Mouse (Mus musculus) c-Kit-negative CD71-positive TER-119-positive erythroid progenitor cells, embryonic 14.5 days (primary cell): ENCODE data around the gene Exosc9.

Experiments
- DNase-seq: peaks from one replicate; pipeline ENCODE4 v3.0.0-alpha.2; 2013; ENCODE audit warnings: low read depth, low spot score

Exosc9 gene

DNA sequence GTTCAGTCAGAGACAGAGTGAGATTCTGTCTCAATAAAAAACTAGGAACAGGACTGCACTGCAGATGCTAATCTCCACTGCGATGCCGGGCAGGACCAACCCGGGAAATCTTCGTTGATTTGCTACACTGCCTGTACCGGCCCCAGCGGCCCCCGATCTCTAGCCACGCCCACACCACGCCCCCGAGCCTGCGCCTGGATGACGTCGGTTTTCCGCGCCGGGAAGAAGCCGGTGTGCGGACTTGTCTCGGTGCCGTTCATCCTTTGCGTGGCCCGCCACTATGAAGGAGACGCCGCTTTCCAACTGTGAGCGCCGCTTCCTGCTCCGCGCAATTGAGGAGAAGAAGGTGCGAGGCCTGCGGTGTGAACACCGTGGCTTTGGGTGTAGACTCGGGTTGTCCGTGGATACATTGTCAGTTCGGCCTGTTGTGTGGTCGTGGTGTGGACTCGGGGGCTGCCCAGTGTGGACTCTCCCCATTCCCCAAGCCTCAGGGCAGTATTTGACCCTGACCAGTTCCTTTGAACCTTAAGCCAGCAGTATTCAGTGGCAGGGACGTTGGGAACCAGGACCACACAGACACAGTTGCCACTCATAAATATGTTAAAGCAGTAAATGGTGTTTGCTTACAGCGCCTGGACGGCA, at the start of gene Exosc9:
Gene Exosc9, plus strand, starts transcription at position 201 of the 642 bp plus-strand sequence.
- peak; percentile 67 for DNase-seq

DNA sequence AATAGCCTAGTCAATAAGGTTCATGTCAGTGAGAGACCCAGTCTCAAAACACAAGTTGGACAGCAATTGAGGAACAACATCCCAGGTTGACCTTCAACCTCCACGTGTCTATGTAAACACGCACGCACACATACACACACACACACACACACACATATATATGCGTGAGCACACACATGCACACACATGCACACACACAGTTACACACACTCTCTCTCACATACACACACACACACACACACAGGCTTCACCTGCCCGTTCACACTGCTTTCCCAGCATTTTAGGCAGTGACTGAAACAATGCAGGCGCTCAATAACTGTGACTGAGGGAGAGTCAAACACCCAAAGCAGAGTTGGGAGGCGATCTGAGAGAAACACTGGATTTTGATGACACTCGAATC, 47.1 kb upstream of the Exosc9 start:
- DNase-seq: no peak

DNA sequence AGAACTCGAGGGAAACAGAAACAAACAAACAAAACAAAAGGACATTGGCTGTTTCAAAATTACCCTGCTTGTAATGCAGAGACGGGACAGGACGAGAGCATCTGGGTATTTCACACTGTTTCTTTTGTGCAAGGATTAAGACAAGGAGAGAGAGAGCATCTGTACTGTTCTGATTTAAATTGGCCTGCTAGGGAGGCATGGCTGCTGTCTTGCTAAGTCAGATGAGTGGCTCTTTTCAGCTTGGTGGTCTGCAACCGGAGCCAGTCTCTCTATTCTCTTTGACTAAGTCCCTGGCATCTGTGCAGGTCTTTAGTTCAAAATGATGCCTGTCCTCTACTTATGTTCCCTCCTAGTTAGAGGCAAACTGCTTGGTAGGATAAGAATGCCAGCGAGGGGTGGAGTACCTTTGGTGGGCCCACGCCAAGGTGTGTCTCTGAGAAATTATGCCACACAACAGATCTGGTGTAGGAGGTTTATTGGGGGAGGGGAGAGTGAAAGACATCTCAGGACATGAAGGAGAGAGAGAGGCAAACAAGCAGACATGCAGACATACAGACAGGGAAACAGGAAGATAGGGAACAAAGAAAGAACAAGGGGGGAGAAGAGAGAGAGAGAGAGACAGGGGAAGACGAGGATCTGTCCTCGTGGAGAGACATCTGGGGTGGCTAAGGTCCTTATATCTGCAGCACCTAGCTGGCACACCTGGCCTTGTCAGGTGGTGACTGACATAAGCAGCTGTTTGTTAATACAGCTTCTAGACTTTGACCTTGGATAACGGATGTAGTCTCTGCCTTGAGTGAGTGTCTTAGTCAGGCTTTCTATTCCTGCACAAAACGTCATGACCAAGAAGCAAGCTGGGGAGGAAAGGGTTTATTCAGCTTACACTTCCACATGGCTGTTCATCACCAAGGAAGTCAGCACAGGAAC, 46.3 kb upstream of the Exosc9 start:
- no peak for DNase-seq

DNA sequence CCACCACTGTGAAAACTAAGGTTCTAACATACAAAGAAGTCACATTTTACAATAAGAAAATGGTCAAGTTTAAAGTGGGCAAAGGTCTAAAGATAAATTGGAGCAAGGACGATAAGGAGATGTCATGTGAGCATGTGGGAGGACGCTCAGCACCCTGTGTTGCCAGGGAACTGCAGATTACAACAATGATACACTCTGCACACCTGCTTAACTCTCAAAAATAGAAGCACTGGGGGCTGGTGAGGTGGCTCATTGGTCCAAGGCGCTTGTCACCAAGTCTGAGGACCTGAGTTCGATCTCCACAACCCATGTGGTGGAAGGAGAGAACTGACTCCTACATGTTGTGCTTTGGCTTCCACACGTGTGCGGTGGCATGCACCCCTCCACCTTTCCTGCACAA, 40.9 kb upstream of the Exosc9 start:
- DNase-seq: no peak

DNA sequence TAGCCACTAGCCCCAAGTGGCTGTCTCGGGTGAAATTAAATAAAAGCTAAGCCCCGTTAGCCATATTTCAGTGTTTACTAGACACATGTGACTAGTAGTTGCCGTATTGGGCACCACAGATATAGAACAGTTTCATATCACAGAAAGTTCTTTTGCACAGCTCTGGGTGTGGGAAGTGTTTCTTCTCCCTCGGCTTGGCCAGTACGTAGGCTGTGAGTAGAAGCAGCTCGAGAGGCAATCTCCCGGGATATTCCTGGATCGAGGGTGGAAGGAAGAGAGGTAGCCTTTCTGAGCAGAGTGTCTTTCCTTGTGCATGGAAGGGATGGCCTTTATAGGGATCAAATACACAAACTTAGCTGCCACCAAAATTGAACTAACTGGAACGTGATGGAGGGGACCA, 36.2 kb upstream of the Exosc9 start:
- DNase-seq: no peak

DNA sequence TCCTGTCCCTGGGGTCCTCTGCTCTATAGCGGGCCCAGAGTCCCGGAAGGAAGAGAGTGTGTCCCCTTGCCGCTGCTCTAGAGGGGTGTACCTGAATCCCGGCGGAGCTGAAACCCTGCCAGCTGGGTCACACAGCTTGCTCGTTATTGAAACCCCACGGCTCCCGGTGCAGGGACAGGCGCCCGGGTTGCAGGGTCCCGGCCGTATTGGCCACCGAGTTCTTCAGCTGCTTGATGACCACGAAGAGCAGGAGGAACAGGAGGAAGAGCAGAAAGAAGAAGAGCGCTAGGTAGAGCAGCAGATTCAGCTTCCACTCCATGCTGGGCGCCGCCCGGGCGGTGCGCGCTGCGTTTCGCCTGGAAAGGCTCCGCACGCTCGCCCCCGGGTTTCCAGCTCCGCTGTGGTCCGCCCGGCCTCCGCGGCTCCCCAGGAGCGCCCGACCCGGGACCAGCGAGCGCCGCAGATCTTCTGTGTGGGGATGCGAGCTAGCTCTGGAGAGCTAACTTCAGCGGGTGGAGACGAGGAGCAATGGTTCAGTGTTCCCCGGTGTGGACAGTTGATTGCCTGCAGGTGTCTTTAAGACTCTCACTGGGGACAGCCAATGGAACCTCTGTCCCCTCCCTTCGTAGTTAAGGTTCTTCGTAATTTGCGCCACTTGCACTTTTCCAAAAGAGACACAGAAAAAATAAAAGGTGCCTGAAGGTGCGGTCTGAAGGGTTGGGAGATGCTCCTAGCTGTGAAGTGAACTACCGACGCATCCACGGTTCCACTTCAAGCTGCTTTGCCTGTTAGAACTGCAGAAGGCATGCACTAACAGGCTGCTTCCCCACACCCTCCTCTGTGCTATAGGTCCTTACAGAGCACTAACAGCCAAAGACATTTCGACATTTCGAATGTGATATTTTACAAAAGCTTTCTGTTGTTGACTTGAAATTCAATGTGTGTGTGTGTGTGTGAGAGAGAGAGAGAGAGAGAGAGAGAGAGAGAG, 31.0 kb upstream of the Exosc9 start, which contains the start of gene Gm11549:
Gene Gm11549, minus strand, starts transcription at position 741 of the 988 bp plus-strand sequence.
- DNase-seq: no peak

DNA sequence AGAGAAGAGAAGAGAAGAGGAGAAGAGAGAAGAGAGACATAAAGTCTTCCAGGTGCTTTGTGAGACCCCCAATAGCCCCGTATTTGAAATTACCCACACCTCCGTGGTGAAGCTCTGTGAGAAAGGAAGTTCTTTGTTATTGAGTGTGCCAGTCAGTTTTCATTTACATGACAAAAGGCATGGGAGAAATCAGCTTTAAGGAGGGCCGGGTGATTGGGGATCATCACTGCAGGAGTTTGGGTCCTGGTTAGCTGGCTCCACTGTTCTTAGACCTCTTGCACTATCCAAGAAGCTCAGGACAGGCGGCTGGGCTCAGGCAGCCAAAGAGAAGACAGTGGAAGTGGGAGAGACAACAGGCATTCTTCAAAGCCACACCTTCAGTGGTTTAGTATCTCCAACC, 30.3 kb upstream of the Exosc9 start:
- DNase-seq: no peak

DNA sequence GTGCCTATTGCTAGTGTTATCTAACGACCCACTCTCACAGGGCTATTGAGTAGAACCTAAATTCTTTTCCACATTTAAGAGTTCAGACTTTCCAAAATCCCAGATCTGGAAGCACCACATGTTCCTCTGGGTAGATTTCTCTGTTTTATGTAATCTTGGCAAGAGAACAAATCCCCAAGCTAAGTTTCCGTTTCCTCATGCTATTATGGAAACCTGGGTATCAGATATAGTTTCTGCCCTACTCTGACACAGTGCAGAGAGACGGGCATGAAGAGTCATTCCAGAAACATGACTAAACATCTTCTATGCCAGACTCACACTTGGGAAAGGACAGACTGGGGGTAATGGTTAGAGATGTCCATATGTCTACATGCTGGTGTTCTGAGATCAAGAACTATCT, 27.9 kb upstream of the Exosc9 start:
- DNase-seq: no peak

DNA sequence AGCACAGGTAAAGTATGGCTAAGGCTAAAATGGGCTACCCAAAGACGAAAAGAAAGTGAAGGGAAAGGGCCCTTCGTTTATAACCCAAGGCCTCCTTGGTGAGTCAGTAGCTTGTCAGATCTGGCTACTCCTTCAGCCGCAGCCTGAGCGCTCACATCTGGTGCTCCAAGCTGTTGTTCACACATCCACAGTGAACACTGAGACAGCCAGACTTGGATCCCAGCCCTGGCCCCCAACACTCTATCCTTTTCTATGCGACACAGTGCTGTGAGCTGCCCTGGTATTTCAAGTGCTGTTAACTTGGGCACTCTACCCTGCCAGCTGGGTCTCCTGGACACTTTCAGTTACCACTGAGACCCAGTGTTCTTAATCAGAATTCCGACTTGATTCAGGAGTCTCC, 22.1 kb upstream of the Exosc9 start:
- DNase-seq: no peak

DNA sequence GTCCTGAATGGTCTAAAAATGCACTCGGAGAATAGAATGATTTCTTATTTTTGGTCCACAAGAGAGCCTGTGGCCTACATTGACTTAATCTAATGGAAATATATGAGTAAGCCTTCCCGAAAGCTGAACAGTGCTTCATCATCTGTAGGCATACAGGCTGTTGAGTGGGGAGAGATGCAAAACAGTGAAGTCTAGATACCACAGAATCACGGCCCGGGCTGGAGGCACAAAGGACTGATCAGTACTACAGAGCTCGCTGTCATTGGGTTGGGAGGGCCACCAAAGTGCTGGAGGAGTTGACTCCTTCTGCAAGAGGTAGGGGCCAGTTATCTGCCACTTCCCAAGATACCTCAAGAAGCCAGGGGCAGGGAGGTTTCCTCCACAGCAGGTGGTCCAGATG, 21.6 kb upstream of the Exosc9 start:
- DNase-seq: no peak

DNA sequence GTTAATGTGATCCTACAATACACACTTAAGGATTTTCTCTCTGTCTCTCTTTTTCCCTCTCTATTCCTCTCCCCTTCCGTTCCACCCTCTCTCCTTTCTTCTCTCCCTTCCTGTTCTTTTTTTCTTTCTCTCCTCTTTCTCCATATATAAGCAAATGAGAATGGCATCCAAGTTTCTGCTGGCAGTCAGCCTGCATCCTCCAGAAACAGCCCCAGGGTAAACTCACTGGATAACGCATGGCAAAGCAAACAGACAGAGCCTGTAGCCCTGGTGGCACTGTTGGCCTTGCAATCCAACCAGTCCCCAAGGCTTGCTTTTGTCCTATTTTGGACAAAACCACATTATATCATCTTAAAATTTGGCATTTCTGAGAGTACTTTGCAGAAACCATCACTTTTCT, 21.2 kb upstream of the Exosc9 start:
- no peak for DNase-seq

DNA sequence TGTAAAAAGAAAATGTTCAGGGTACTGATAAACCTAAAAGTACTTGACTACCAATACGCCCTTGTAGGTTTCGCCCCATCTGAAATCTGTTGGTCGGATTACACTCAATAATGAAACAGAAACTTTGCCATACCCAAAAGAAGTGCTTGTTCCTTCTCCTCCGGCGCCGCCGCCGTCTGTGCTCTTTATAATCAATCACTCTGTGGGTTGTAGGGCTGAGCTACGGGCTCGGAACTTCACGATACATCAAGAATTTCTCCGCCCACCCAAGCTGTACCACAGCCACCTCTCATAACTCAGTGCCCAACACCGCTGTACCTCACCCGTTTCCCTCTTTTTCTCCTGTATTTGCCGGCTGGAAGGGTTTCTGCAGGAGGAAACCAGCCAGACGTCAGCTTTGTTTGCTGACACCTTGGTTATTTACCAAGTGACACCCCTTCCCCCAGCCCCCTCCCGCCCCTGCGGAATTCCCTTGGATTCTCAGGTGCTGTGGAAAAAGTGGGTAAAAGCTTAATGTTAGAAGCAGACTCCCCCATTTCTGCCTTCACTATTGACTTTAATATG, 20.3 kb upstream of the Exosc9 start:
- DNase-seq: no peak

DNA sequence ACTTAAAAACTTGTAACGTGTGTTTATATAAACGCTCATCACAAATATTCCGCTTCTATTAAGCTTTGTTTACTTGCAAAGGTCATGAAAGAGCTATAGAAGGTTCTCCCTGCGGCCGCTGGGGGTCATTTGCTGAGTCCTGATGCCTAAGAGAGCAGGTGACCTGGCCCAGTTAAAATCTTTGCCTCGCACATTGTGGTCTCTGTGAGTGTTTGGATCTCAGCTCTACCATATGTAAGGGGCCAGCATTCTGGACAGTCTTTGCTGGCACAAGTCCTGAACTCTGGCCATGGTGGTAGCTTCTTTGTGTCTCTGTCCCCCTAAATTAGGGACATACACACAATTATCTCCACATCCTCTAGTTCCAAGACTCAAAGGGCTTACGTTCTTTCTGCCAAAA, 19.7 kb upstream of the Exosc9 start:
- no peak for DNase-seq

DNA sequence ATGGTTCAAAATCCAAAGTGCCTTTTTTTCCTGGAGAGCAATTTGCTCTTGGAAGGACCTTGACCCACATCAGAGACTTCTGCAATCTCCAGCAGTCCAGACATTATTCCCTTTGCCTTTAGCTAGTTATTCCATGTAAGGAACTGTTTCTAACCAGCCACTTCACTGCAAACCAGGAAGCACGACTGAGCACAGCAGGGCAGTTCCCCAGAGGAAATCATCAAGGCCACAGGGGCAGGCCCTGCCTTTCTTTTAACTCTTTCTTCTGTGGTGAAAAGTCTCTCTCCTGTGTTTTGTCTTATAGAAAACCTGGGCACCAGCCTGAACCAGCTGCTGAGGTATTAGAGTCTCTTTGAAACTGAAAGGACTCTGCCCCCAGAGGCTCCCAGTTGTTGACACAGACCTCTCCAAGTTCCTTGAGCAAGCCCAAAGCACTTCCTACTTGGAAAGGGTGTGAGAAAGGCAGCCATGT, 19.2 kb upstream of the Exosc9 start:
- no peak for DNase-seq

DNA sequence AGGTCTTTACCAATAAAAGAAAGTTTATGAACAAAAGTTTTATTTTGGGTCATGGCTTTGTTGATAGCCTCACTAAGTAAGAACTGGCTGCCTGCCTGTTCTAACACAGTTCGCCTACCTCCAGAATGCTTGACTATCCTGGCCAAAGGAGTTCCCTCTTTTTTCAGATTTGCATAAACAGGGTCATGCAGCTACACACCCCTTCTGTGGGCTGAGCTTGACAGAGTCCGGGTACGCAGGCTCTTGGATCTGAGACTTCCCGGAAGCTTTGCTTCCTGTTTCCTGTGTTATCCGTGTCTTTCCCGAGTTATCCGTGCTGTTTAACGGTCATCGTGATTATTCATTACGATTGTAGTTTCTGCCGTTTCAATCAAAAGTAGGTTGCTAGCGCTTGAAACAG, 16.4 kb upstream of the Exosc9 start:
- no peak for DNase-seq

DNA sequence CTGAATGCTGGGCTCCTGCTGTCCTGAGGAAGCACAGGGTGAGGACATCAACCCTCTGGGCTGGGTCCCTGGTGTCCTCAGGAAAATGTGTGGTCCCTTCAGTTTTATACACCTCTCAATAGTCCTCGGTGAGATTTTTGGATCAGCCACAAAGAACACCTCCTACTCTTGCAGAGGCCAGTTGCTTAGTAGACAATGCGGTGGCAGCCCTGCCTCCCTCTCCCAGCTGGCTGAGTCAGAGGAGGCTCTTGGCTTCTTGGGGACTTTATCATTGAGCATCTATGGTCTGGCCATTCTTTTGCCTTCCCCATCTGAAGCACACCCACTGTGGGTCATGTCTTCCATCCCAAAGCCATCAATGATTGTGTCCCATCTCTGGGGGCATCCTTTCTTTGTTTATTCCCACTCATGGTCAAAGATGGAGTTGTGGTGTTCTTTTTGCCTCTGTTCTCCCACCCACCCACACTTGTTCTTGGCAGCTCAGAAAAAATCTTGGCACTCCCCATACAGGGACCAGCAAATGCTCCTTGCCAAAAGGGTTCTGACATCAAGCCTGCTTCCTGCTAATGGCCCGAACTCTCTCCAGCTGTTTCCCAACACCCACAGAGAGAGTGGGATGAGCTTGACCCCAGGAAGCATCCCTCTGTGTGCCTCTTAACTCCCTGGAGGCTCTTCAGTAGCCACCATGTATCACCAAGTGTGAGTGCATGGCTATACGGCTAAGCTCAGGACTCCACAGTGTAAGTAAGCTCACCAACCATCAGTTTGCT, 14.5 kb upstream of the Exosc9 start:
- no peak for DNase-seq

DNA sequence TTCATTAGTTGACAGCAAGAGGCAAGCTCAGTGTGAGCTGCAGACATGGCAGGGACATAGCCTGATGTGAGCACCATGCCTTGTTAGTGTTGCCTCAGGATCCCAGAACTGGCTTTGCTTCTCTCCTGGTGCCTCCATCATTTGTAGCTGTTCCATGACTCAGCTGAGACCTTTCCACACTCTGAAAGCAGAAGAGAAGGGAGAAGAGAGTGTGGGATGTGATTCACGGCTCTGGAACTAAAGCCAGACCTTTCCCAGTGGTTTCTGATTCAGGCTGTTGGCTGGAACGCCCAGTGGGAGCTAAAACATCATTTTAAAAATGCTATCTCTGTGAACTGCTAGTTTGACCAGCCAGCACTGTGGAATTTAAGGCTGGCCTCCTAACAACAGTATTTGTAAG, 11.7 kb upstream of the Exosc9 start:
- no peak for DNase-seq

DNA sequence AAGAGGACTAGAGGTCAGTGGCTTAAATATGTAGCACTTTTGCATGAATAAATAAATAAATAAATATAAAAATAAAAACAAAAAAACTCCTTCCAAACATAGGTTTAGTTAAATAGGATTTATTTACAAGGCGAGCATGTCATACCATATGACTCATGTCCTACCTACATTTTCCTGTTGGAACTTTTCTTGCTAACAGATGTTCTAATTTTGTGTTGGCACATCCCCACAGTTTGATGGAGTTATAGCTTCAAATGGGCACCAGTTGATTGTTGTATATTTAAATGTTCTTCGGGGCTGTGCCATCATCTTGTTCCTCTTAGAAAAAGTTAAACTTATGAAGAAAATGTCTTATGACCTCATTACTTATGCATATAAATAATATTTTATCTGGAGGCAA, 11.0 kb upstream of the Exosc9 start:
- DNase-seq: no peak

DNA sequence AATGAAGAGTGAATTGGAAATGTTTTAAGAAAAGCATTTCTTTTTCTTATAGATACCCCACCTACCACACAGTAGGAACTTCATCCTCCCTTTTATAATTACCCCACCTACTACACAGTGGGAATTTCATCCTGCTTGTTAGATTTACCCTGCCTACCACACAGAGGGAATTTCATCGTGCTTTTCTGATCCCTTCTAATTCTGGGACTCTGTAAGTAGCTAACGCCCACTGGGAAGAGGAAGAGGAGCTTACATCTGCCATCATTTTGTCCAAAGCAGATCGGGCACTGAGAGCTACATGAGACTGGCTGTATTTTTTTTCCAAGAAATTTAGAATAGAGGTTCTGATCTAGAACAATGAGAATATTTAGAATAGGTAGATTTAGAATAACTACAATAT, 7.4 kb upstream of the Exosc9 start:
- no peak for DNase-seq

DNA sequence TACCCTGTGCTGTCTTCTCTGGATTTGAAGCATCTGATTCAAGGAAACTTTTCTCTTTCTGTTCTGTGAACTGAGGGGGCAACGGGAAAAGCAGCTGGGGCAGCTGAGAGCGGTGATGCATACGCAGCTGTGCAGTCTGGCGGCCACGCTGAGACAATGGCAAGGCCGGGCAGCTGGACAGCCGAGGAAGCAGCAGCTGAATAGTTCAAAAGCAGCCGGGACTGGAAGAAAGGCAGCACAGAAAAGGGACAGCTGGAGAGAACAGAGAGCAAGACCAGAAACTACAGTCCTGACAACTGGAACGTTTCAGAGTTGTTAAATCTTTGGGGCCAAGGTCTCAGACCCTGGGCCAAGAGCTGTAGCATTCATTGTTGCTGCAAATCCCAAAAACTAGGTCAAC, 1.1 kb upstream of the Exosc9 start:
- DNase-seq: no peak
